Mouse (Mus musculus): Measurements from ENCODE around the gene Slc39a7. TPM values are rescaled to one million over a fixed set of nuclear protein-coding genes. Genes with fewer than 3 reads are reported as not detected.

The Slc39a7 gene
- 157 TPM for polyA plus RNA-seq (2017; shearing (Covaris generic))

GRCm38 (mm10) chr17:34031465-34032173, at the start of gene Slc39a7, which contains the start of gene Rxrb:
Gene Slc39a7, minus strand, starts transcription at chr17:34031682.
Gene Rxrb, plus strand, starts transcription at chr17:34031812.

GRCm38 (mm10) chr17:34038878-34039561, 7.5 kb upstream of the Slc39a7 start, which contains the start of gene Col11a2:
Gene Col11a2, plus strand, starts transcription at chr17:34039437.

GRCm38 (mm10) chr17:34027656-34028223, 3.7 kb downstream of the Slc39a7 start, which contains the start of gene H2-Ke6:
Gene H2-Ke6, minus strand, starts transcription at chr17:34028060.

GRCm38 (mm10) chr17:34024317-34024821, 7.1 kb downstream of the Slc39a7 start, which contains the start of gene Ring1:
Gene Ring1, minus strand, starts transcription at chr17:34024680.

GRCm38 (mm10) chr17:34000150-34000537, 31.3 kb downstream of the Slc39a7 start, which contains the start of gene H2-K1:
Gene H2-K1, minus strand, starts transcription at chr17:34000347.

Other genes with a start within 250 kb of the Slc39a7 start
- gene Angptl4, start 249.9 kb downstream of the Slc39a7 start, polyA plus RNA-seq (2017; shearing (Covaris generic)), result 3.4 TPM
- 3.2 TPM for gene Kank3, start 221.2 kb downstream of the Slc39a7 start, polyA plus RNA-seq (2017; shearing (Covaris generic))
- gene Rps28, start 207.1 kb downstream of the Slc39a7 start, polyA plus RNA-seq (2017; shearing (Covaris generic)), result 1,412 TPM
- gene Ndufa7, start 207.1 kb downstream of the Slc39a7 start, polyA plus RNA-seq (2017; shearing (Covaris generic)), result 422 TPM
- 26.2 TPM for gene Cd320, start 188.6 kb downstream of the Slc39a7 start, polyA plus RNA-seq (2017; shearing (Covaris generic))
- not detected for gene Gm7029, start 157.8 kb downstream of the Slc39a7 start, polyA plus RNA-seq (2017; shearing (Covaris generic))
- 5.5 TPM for gene Kifc1, start 141.0 kb downstream of the Slc39a7 start, polyA plus RNA-seq (2017; shearing (Covaris generic))
- 4.0 TPM for gene Platr17, start 126.5 kb downstream of the Slc39a7 start, polyA plus RNA-seq (2017; shearing (Covaris generic))
- gene Daxx, start 122.3 kb downstream of the Slc39a7 start, polyA plus RNA-seq (2017; shearing (Covaris generic)), result 143 TPM
- gene Tapbp, start 115.8 kb downstream of the Slc39a7 start, polyA plus RNA-seq (2017; shearing (Covaris generic)), result 701 TPM
- 23.0 TPM for gene Zbtb22, start 115.8 kb downstream of the Slc39a7 start, polyA plus RNA-seq (2017; shearing (Covaris generic))
- 107 TPM for gene Rgl2, start 102.1 kb downstream of the Slc39a7 start, polyA plus RNA-seq (2017; shearing (Covaris generic))
- 152 TPM for gene Pfdn6, start 91.3 kb downstream of the Slc39a7 start, polyA plus RNA-seq (2017; shearing (Covaris generic))
- gene Wdr46, start 91.0 kb downstream of the Slc39a7 start, polyA plus RNA-seq (2017; shearing (Covaris generic)), result 76.0 TPM
- 46.4 TPM for gene B3galt4, start 80.2 kb downstream of the Slc39a7 start, polyA plus RNA-seq (2017; shearing (Covaris generic))
- 90.1 TPM for gene Vps52, start 75.9 kb downstream of the Slc39a7 start, polyA plus RNA-seq (2017; shearing (Covaris generic))
- 3,509 TPM for gene Rps18, start 75.7 kb downstream of the Slc39a7 start, polyA plus RNA-seq (2017; shearing (Covaris generic))
- gene H2-K1, start 31.3 kb downstream of the Slc39a7 start, polyA plus RNA-seq (2017; shearing (Covaris generic)), result 12,738 TPM
- gene Ring1, start 7.0 kb downstream of the Slc39a7 start, polyA plus RNA-seq (2017; shearing (Covaris generic)), result 15.2 TPM
- gene H2-Ke6, start 3.6 kb downstream of the Slc39a7 start, polyA plus RNA-seq (2017; shearing (Covaris generic)), result 37.9 TPM
- 23.4 TPM for gene Rxrb, start 130 bp upstream of the Slc39a7 start, polyA plus RNA-seq (2017; shearing (Covaris generic))
- 2.1 TPM for gene Col11a2, start 7.8 kb upstream of the Slc39a7 start, polyA plus RNA-seq (2017; shearing (Covaris generic))
- gene H2-Oa, start 60.7 kb upstream of the Slc39a7 start, polyA plus RNA-seq (2017; shearing (Covaris generic)), result 37.0 TPM
- gene H2-DMa, start 87.9 kb upstream of the Slc39a7 start, polyA plus RNA-seq (2017; shearing (Covaris generic)), result 119 TPM
- gene Brd2, start 91.0 kb upstream of the Slc39a7 start, polyA plus RNA-seq (2017; shearing (Covaris generic)), result 109 TPM
- gene H2-DMb2, start 111.6 kb upstream of the Slc39a7 start, polyA plus RNA-seq (2017; shearing (Covaris generic)), result 5.8 TPM
- gene H2-DMb1, start 121.4 kb upstream of the Slc39a7 start, polyA plus RNA-seq (2017; shearing (Covaris generic)), result 1.5 TPM
- 423 TPM for gene Tap1, start 155.9 kb upstream of the Slc39a7 start, polyA plus RNA-seq (2017; shearing (Covaris generic))
- 573 TPM for gene Psmb9, start 156.1 kb upstream of the Slc39a7 start, polyA plus RNA-seq (2017; shearing (Covaris generic))
- gene Psmb8, start 166.0 kb upstream of the Slc39a7 start, polyA plus RNA-seq (2017; shearing (Covaris generic)), result 1,461 TPM
- 432 TPM for gene Tap2, start 171.8 kb upstream of the Slc39a7 start, polyA plus RNA-seq (2017; shearing (Covaris generic))
- gene H2-Ob, start 207.2 kb upstream of the Slc39a7 start, polyA plus RNA-seq (2017; shearing (Covaris generic)), result 94.0 TPM
- 19.6 TPM for gene H2-Ab1, start 226.0 kb upstream of the Slc39a7 start, polyA plus RNA-seq (2017; shearing (Covaris generic))

Measured in CD4-positive, CD25-positive, alpha-beta regulatory T cell, adult 9 weeks (primary cell).